Mouse (Mus musculus): ENCODE measurements around the gene Slc25a29. TPM values are rescaled to one million over a fixed set of nuclear protein-coding genes. Genes with fewer than 3 reads are reported as not detected.

Gene Slc25a29
- polyA plus RNA-seq, 1 experiment from 2014 or later, result 2.9 TPM

GRCm38 (mm10) chr12:108842663-108843062 lies 7.0 kb upstream of the Slc25a29 start:
- peaks cover 6% of the 10 kb centered on the region for H3K4me1 ChIP-seq (replicated peaks; ENCODE audit: control insufficient read depth, insufficient read depth, low read length)
- H3K4me3 ChIP-seq (ENCODE audit: low read depth, low read length), result no peak overlapping the region
- no peak overlapping the region for H3K9ac ChIP-seq (ENCODE audit: low read depth, low read length)
- 80% methylated on average over 7 of the region's 7 CpGs for WGBS
- H3K27ac ChIP-seq (ENCODE audit: low read depth, low read length), result no peak overlapping the region
- H3K4me2 ChIP-seq, result no peak overlapping the region
- peaks cover 24% of the 10 kb centered on the region for H3K36me3 ChIP-seq (ENCODE audit: control insufficient read depth, insufficient read depth, low read length)
- ATAC-seq (replicated peaks; ENCODE audit: low FRiP score) (no peak), DNase-seq (ENCODE audit: low spot score) (no peak)
- H3K9me3 ChIP-seq (ENCODE audit: control insufficient read depth, low read length), result no peaks in the 10 kb centered on the region
- H3K27me3 ChIP-seq (replicated peaks; ENCODE audit: control insufficient read depth, insufficient read depth, low read length), result no peaks in the 10 kb centered on the region

- ATAC-seq (replicated peaks; ENCODE audit: low FRiP score) (no peak), DNase-seq (ENCODE audit: low spot score) (no peak)
- no peaks in the 10 kb centered on the region for H3K9me3 ChIP-seq (ENCODE audit: control insufficient read depth, low read length)
- no peak overlapping the region for H3K4me3 ChIP-seq (ENCODE audit: low read depth, low read length)
- H3K36me3 ChIP-seq (ENCODE audit: control insufficient read depth, insufficient read depth, low read length), result peaks cover 24% of the 10 kb centered on the region
- H3K9ac ChIP-seq (ENCODE audit: low read depth, low read length), result no peak overlapping the region
- H3K27me3 ChIP-seq (replicated peaks; ENCODE audit: control insufficient read depth, insufficient read depth, low read length), result no peaks in the 10 kb centered on the region
- peaks cover 19% of the 10 kb centered on the region for H3K4me1 ChIP-seq (replicated peaks; ENCODE audit: control insufficient read depth, insufficient read depth, low read length)
- no peak overlapping the region for H3K4me2 ChIP-seq
- WGBS, result 84% methylated on average over 6 of the region's 6 CpGs
- H3K27ac ChIP-seq (ENCODE audit: low read depth, low read length), result no peak overlapping the region
These were observed 5.5 kb upstream of the Slc25a29 start for GRCm38 (mm10) chr12:108841181-108841580.

GRCm38 (mm10) chr12:108836722-108837121 lies 1.0 kb upstream of the Slc25a29 start:
- no peak for DNase-seq (ENCODE audit: low spot score)
- WGBS, result 46% methylated on average over 7 of the region's 7 CpGs
- Histone ChIP-seq H3K27ac (ENCODE audit: low read depth, low read length) (peak overlapping the region; percentile 76), H3K36me3 (ENCODE audit: control insufficient read depth, insufficient read depth, low read length) (peaks cover 8% of the 10 kb centered on the region; the same call in 1 of the 2 replicates), H3K4me2 (peak overlapping the region; percentile 100), H3K4me3 (ENCODE audit: low read depth, low read length) (peak overlapping the region; percentile 66), H3K27me3 (replicated peaks; ENCODE audit: control insufficient read depth, insufficient read depth, low read length) (no peaks in the 10 kb centered on the region), H3K9ac (ENCODE audit: low read depth, low read length) (peak overlapping the region; percentile 78), H3K4me1 (replicated peaks; ENCODE audit: control insufficient read depth, insufficient read depth, low read length) (peaks cover 25% of the 10 kb centered on the region), H3K9me3 (ENCODE audit: control insufficient read depth, low read length) (no peaks in the 10 kb centered on the region)
- ATAC-seq (replicated peaks; ENCODE audit: low FRiP score), result no peak

GRCm38 (mm10) chr12:108835208-108835839 lies 359 bp downstream of the Slc25a29 start:
- Histone ChIP-seq H3K4me1 (replicated peaks; ENCODE audit: control insufficient read depth, insufficient read depth, low read length) (peaks cover 25% of the 10 kb centered on the region), H3K36me3 (ENCODE audit: control insufficient read depth, insufficient read depth, low read length) (peaks cover 6% of the 10 kb centered on the region; the same call in 1 of the 2 replicates), H3K27me3 (replicated peaks; ENCODE audit: control insufficient read depth, insufficient read depth, low read length) (no peaks in the 10 kb centered on the region), H3K9me3 (ENCODE audit: control insufficient read depth, low read length) (no peaks in the 10 kb centered on the region), H3K27ac (ENCODE audit: low read depth, low read length) (no peak overlapping the region), H3K9ac (ENCODE audit: low read depth, low read length) (peak overlapping the region; percentile 78), H3K4me3 (ENCODE audit: low read depth, low read length) (peak overlapping the region; percentile 66), H3K4me2 (peak overlapping the region; percentile 100)
- ATAC-seq (replicated peaks; ENCODE audit: low FRiP score), result peak; percentile 15; the same call in 1 of the 2 replicates
- WGBS, result 4% methylated on average over 51 of the region's 51 CpGs
- no peak for DNase-seq (ENCODE audit: low spot score)

- no peaks in the 10 kb centered on the region for H3K27me3 ChIP-seq (replicated peaks; ENCODE audit: control insufficient read depth, insufficient read depth, low read length)
- ATAC-seq (replicated peaks; ENCODE audit: low FRiP score) (no peak), DNase-seq (ENCODE audit: low spot score) (no peak)
- H3K4me1 ChIP-seq (replicated peaks; ENCODE audit: control insufficient read depth, insufficient read depth, low read length), result peaks cover 25% of the 10 kb centered on the region
- peak overlapping the region; percentile 78 for H3K9ac ChIP-seq (ENCODE audit: low read depth, low read length)
- H3K4me2 ChIP-seq, result peak overlapping the region; percentile 100
- no peaks in the 10 kb centered on the region for H3K9me3 ChIP-seq (ENCODE audit: control insufficient read depth, low read length)
- H3K27ac ChIP-seq (ENCODE audit: low read depth, low read length), result no peak overlapping the region
- peak overlapping the region; percentile 66 for H3K4me3 ChIP-seq (ENCODE audit: low read depth, low read length)
- H3K36me3 ChIP-seq (ENCODE audit: control insufficient read depth, insufficient read depth, low read length), result peaks cover 6% of the 10 kb centered on the region; the same call in 1 of the 2 replicates
- WGBS, result 42% methylated on average over 5 of the region's 5 CpGs
These were observed 897 bp downstream of the Slc25a29 start for GRCm38 (mm10) chr12:108834786-108835185.

- Histone ChIP-seq H3K27ac (ENCODE audit: low read depth, low read length) (no peak overlapping the region), H3K27me3 (replicated peaks; ENCODE audit: control insufficient read depth, insufficient read depth, low read length) (no peaks in the 10 kb centered on the region), H3K9me3 (ENCODE audit: control insufficient read depth, low read length) (no peaks in the 10 kb centered on the region), H3K4me1 (replicated peaks; ENCODE audit: control insufficient read depth, insufficient read depth, low read length) (peaks cover 25% of the 10 kb centered on the region), H3K36me3 (ENCODE audit: control insufficient read depth, insufficient read depth, low read length) (peaks cover 6% of the 10 kb centered on the region; the same call in 1 of the 2 replicates), H3K4me3 (ENCODE audit: low read depth, low read length) (no peak overlapping the region; the same call in 1 of the 2 replicates), H3K4me2 (peak overlapping the region; percentile 100; the same call in 1 of the 2 replicates), H3K9ac (ENCODE audit: low read depth, low read length) (no peak overlapping the region)
- ATAC-seq (replicated peaks; ENCODE audit: low FRiP score) (no peak), DNase-seq (ENCODE audit: low spot score) (no peak)
- WGBS, result 89% methylated on average over 3 of the region's 3 CpGs
These were observed 1.3 kb downstream of the Slc25a29 start for GRCm38 (mm10) chr12:108834337-108834736.

GRCm38 (mm10) chr12:108833408-108833807 lies 2.3 kb downstream of the Slc25a29 start:
- H3K9ac ChIP-seq (ENCODE audit: low read depth, low read length), result no peak overlapping the region
- ATAC-seq (replicated peaks; ENCODE audit: low FRiP score) (no peak), DNase-seq (ENCODE audit: low spot score) (no peak)
- no peak overlapping the region for H3K4me3 ChIP-seq (ENCODE audit: low read depth, low read length)
- WGBS, result 85% methylated on average over 3 of the region's 3 CpGs
- H3K9me3 ChIP-seq (ENCODE audit: control insufficient read depth, low read length), result no peaks in the 10 kb centered on the region
- H3K4me1 ChIP-seq (replicated peaks; ENCODE audit: control insufficient read depth, insufficient read depth, low read length), result peaks cover 25% of the 10 kb centered on the region
- H3K36me3 ChIP-seq (ENCODE audit: control insufficient read depth, insufficient read depth, low read length), result peaks cover 4% of the 10 kb centered on the region; the same call in 1 of the 2 replicates
- no peaks in the 10 kb centered on the region for H3K27me3 ChIP-seq (replicated peaks; ENCODE audit: control insufficient read depth, insufficient read depth, low read length)
- H3K4me2 ChIP-seq, result no peak overlapping the region
- no peak overlapping the region for H3K27ac ChIP-seq (ENCODE audit: low read depth, low read length)

GRCm38 (mm10) chr12:108832851-108833250 lies 2.8 kb downstream of the Slc25a29 start:
- no peak overlapping the region for H3K9ac ChIP-seq (ENCODE audit: low read depth, low read length)
- peaks cover 21% of the 10 kb centered on the region for H3K4me1 ChIP-seq (replicated peaks; ENCODE audit: control insufficient read depth, insufficient read depth, low read length)
- no peak for DNase-seq (ENCODE audit: low spot score)
- H3K9me3 ChIP-seq (ENCODE audit: control insufficient read depth, low read length), result no peaks in the 10 kb centered on the region
- no peak overlapping the region for H3K4me3 ChIP-seq (ENCODE audit: low read depth, low read length)
- no peak overlapping the region for H3K27ac ChIP-seq (ENCODE audit: low read depth, low read length)
- ATAC-seq (replicated peaks; ENCODE audit: low FRiP score), result no peak
- no peaks in the 10 kb centered on the region for H3K27me3 ChIP-seq (replicated peaks; ENCODE audit: control insufficient read depth, insufficient read depth, low read length)
- 92% methylated on average over 8 of the region's 8 CpGs for WGBS
- H3K36me3 ChIP-seq (ENCODE audit: control insufficient read depth, insufficient read depth, low read length), result no peaks in the 10 kb centered on the region
- H3K4me2 ChIP-seq, result no peak overlapping the region

All from liver, embryonic 11.5 days (tissue).